Mouse (Mus musculus): ENCODE measurements around the gene Nuak2. TPM values are rescaled to one million over a fixed set of nuclear protein-coding genes. Genes with fewer than 3 reads are reported as not detected.
A peak's percentile ranks its signal among the peaks of the same experiment; 100 is the strongest.

Gene Nuak2
- polyA plus RNA-seq, 1 experiment from 2014 or later: 2.2 TPM

DNA sequence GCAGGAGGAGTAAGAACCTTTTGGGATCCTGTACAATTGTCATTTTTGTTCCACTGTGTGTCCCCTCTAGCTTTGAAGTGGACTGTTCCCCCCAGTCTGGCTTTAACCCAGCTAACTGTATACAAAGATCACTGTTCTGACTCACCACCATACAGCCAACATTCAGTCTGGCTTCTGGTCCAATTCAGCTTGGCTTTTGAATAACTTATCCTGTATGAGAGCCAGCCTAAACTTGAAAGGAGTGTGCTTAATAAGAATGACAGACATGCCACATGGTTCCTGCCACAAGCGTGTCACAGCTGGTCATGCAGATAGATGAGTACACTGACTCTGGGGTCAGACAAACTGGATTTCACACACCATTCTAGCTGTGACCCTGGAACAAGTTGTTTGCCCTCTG, 29.2 kb upstream of the Nuak2 start:
- 90% methylated on average over 1 of the region's 1 CpGs for WGBS
- no peaks in the 10 kb centered on the region for H3K9me3 ChIP-seq
- H3K4me3 ChIP-seq: no peak overlapping the region
- no peak overlapping the region for H3K4me2 ChIP-seq
- no peaks in the 10 kb centered on the region for H3K36me3 ChIP-seq
- no peak overlapping the region for H3K9ac ChIP-seq
- no peak overlapping the region for H3K27ac ChIP-seq
- no peak for ATAC-seq (ENCODE audit: insufficient number of reproducible peaks, insufficient read depth, low FRiP score, low TSS enrichment, low read depth)
- peaks cover 7% of the 10 kb centered on the region for H3K27me3 ChIP-seq
- peaks cover 11% of the 10 kb centered on the region for H3K4me1 ChIP-seq

GRCm38 (mm10) chr1:132287445-132287844, 28.5 kb upstream of the Nuak2 start:
- no peak overlapping the region for H3K4me2 ChIP-seq
- no peaks in the 10 kb centered on the region for H3K36me3 ChIP-seq
- WGBS: 75% methylated on average over 2 of the region's 2 CpGs
- peaks cover 7% of the 10 kb centered on the region for H3K27me3 ChIP-seq
- peaks cover 18% of the 10 kb centered on the region for H3K4me1 ChIP-seq
- H3K4me3 ChIP-seq: no peak overlapping the region
- H3K27ac ChIP-seq: no peak overlapping the region
- no peak for ATAC-seq (ENCODE audit: insufficient number of reproducible peaks, insufficient read depth, low FRiP score, low TSS enrichment, low read depth)
- no peaks in the 10 kb centered on the region for H3K9me3 ChIP-seq
- no peak overlapping the region for H3K9ac ChIP-seq

- Histone ChIP-seq H3K9ac (no peak overlapping the region), H3K27ac (no peak overlapping the region), H3K4me1 (peaks cover 24% of the 10 kb centered on the region), H3K36me3 (no peaks in the 10 kb centered on the region), H3K4me3 (no peak overlapping the region), H3K9me3 (no peaks in the 10 kb centered on the region), H3K4me2 (no peak overlapping the region), H3K27me3 (peaks cover 5% of the 10 kb centered on the region)
- 18% methylated on average over 11 of the region's 11 CpGs for WGBS
- no peak for ATAC-seq (ENCODE audit: insufficient number of reproducible peaks, insufficient read depth, low FRiP score, low TSS enrichment, low read depth)
These were observed 27.9 kb upstream of the Nuak2 start for GRCm38 (mm10) chr1:132287991-132288451.

DNA sequence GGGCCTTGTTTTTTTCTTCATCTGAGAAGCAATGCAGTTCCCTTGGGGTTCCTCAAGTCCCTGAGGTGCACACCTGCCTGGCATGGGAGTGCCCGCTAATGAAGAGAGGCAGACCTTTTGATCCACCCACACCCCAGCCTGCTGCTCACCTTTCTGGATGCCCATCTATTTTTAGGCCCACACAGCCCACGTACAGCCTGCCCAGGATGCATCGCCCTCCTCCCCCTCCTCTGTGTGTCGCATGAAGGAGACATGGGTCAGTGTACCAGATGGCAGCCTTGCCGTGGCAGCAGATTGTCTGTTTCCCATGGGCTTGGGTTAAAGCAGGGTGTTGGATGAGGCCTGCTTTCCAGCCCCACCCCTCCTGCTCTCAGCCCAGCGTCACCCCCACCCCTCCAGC, 26.0 kb upstream of the Nuak2 start:
- Histone ChIP-seq H3K27me3 (peaks cover 4% of the 10 kb centered on the region), H3K4me1 (peaks cover 26% of the 10 kb centered on the region), H3K4me3 (no peak overlapping the region), H3K9me3 (no peaks in the 10 kb centered on the region), H3K27ac (no peak overlapping the region), H3K36me3 (no peaks in the 10 kb centered on the region), H3K9ac (no peak overlapping the region), H3K4me2 (no peak overlapping the region)
- 72% methylated on average over 6 of the region's 6 CpGs for WGBS
- no peak for ATAC-seq (ENCODE audit: insufficient number of reproducible peaks, insufficient read depth, low FRiP score, low TSS enrichment, low read depth)

DNA sequence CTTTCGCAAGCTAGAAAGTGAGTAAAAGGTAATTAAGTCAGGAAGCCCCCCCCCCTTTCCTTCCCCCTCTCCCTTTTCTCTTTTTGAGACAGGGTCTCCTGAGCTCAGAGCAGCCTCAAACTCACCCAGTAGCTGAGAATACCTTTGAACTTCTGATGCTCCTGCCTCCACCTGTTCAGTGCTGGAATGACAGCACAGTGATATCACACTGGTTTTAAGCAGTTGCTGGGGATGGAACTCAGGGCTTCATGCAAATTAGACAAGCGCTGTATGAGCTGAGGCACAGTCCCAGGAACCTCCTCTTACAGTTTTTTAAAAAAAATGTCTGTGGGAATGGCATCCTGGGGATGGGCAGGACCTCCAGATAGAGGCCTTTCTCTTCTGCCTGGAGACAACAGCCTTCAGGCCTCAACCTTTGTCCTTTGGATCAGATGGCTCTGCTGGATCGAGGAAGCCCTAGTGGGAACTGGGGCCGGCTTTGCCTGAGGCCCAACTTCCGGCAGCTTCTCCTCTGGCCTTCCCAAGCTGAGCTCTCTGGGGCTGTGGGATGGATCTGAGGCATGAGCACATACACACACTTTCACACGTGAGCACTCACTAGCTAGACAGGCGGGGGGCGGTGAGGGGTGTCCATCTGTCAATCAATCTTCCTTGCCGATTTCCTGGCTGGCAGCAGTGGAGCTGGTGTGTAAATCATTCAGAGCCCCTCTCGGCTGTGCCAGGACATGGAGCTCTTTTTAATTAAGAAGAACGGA, 24.8 kb upstream of the Nuak2 start:
- ATAC-seq (ENCODE audit: insufficient number of reproducible peaks, insufficient read depth, low FRiP score, low TSS enrichment, low read depth): no peak
- WGBS: 33% methylated on average over 11 of the region's 11 CpGs
- peak overlapping the region; percentile 81 for H3K27ac ChIP-seq

GRCm38 (mm10) chr1:132291706-132292105, 24.2 kb upstream of the Nuak2 start:
- Histone ChIP-seq H3K36me3 (no peaks in the 10 kb centered on the region), H3K9me3 (no peaks in the 10 kb centered on the region), H3K4me3 (no peak overlapping the region), H3K27me3 (peaks cover 17% of the 10 kb centered on the region), H3K27ac (peak overlapping the region; percentile 81), H3K4me2 (no peak overlapping the region), H3K9ac (peak overlapping the region; percentile 27; the same call in 1 of the 2 replicates), H3K4me1 (peaks cover 26% of the 10 kb centered on the region)
- WGBS: 34% methylated on average over 4 of the region's 4 CpGs
- ATAC-seq (ENCODE audit: insufficient number of reproducible peaks, insufficient read depth, low FRiP score, low TSS enrichment, low read depth): no peak

More for the DNA sequence above, 24.8 kb upstream of the Nuak2 start:
- H3K4me1 ChIP-seq: peaks cover 26% of the 10 kb centered on the region
- H3K9me3 ChIP-seq: no peaks in the 10 kb centered on the region
- no peaks in the 10 kb centered on the region for H3K36me3 ChIP-seq
- H3K9ac ChIP-seq: peak overlapping the region; percentile 27; the same call in 1 of the 2 replicates
- no peak overlapping the region for H3K4me3 ChIP-seq
- no peak overlapping the region for H3K4me2 ChIP-seq
- H3K27me3 ChIP-seq: peaks cover 14% of the 10 kb centered on the region

- Histone ChIP-seq H3K27me3 (peaks cover 25% of the 10 kb centered on the region), H3K9ac (no peak overlapping the region), H3K4me1 (peaks cover 26% of the 10 kb centered on the region), H3K27ac (peak overlapping the region; percentile 81), H3K4me3 (no peak overlapping the region), H3K9me3 (no peaks in the 10 kb centered on the region), H3K36me3 (no peaks in the 10 kb centered on the region), H3K4me2 (no peak overlapping the region)
- 0 out of 2 replicates have a peak, but pooled peaks have one; percentile 23 for ATAC-seq (ENCODE audit: insufficient number of reproducible peaks, insufficient read depth, low FRiP score, low TSS enrichment, low read depth)
- WGBS: 37% methylated on average over 21 of the region's 21 CpGs
These were observed 23.4 kb upstream of the Nuak2 start for GRCm38 (mm10) chr1:132292318-132293129.

- Histone ChIP-seq H3K4me3 (no peak overlapping the region), H3K4me2 (no peak overlapping the region), H3K4me1 (peaks cover 38% of the 10 kb centered on the region), H3K27ac (no peak overlapping the region), H3K9ac (no peak overlapping the region), H3K27me3 (peaks cover 55% of the 10 kb centered on the region), H3K36me3 (no peaks in the 10 kb centered on the region), H3K9me3 (no peaks in the 10 kb centered on the region)
- WGBS: 54% methylated on average over 7 of the region's 7 CpGs
- no peak for ATAC-seq (ENCODE audit: insufficient number of reproducible peaks, insufficient read depth, low FRiP score, low TSS enrichment, low read depth)
These were observed 20.4 kb upstream of the Nuak2 start for GRCm38 (mm10) chr1:132295506-132295905.

GRCm38 (mm10) chr1:132296051-132296450, 19.9 kb upstream of the Nuak2 start:
- Histone ChIP-seq H3K27me3 (peaks cover 60% of the 10 kb centered on the region), H3K9me3 (no peaks in the 10 kb centered on the region), H3K4me1 (peaks cover 36% of the 10 kb centered on the region), H3K4me2 (no peak overlapping the region), H3K9ac (no peak overlapping the region), H3K36me3 (no peaks in the 10 kb centered on the region), H3K4me3 (no peak overlapping the region), H3K27ac (no peak overlapping the region)
- no peak for ATAC-seq (ENCODE audit: insufficient number of reproducible peaks, insufficient read depth, low FRiP score, low TSS enrichment, low read depth)
- 65% methylated on average over 3 of the region's 3 CpGs for WGBS

GRCm38 (mm10) chr1:132298425-132298800, 17.5 kb upstream of the Nuak2 start, which contains the start of gene Klhdc8a:
Gene Klhdc8a, plus strand, starts transcription at chr1:132298626.
- peak within 1 kb of the TSS; percentile 61 for H3K4me3 ChIP-seq
- no peaks in the 10 kb centered on the region for H3K9me3 ChIP-seq
- H3K9ac ChIP-seq: peak within 1 kb of the TSS; percentile 74
- H3K36me3 ChIP-seq: no peaks in the 10 kb centered on the region
- H3K4me2 ChIP-seq: peak within 1 kb of the TSS; percentile 100
- no peak; the same call in 1 of the 2 replicates for ATAC-seq (ENCODE audit: insufficient number of reproducible peaks, insufficient read depth, low FRiP score, low TSS enrichment, low read depth)
- H3K4me1 ChIP-seq: peaks cover 15% of the 10 kb centered on the region
- peaks cover 71% of the 10 kb centered on the region for H3K27me3 ChIP-seq
- H3K27ac ChIP-seq: no peak within 1 kb of the TSS
- under 1% methylated on average over 28 of the region's 28 CpGs for WGBS

DNA sequence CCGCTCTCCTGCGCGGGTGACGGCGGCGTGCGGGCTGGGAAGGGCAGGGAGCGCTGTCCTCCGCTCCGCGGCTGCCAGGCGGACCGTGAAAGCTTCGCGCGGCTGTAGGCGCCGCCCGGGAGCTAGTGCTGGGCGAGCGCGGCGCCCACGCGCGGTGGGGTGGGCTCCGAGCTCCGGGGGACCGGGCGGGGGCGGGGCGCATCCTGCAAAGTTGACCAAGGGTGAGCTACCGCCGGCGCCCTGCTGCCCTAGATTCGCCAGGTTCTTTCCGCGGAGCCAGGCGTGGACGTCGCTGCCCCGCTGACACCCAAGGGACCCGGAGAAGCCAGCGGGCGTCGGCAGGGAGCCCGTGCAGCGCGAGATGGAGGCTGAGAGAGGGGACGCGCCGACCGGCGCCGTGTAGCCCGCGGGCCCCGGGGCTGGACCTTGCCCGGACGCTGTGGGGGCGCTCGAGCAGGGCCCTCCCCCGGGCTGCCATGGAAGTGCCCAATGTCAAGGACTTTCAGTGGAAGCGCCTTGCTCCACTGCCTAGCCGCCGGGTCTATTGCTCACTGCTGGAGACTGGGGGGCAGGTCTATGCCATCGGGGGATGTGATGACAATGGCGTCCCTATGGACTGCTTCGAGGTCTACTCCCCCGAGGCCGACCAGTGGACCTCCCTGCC, 17.0 kb upstream of the Nuak2 start:
- H3K4me2 ChIP-seq: peak overlapping the region; percentile 100
- under 1% methylated on average over 65 of the region's 71 CpGs for WGBS
- H3K27ac ChIP-seq: no peak overlapping the region
- H3K9ac ChIP-seq: peak overlapping the region; percentile 74
- H3K27me3 ChIP-seq: peaks cover 71% of the 10 kb centered on the region
- H3K36me3 ChIP-seq: no peaks in the 10 kb centered on the region
- H3K4me1 ChIP-seq: peaks cover 15% of the 10 kb centered on the region
- peak overlapping the region; percentile 61 for H3K4me3 ChIP-seq
- no peaks in the 10 kb centered on the region for H3K9me3 ChIP-seq
- ATAC-seq (ENCODE audit: insufficient number of reproducible peaks, insufficient read depth, low FRiP score, low TSS enrichment, low read depth): no peak
